Mouse (Mus musculus): ENCODE results near the gene Mark3. TPM values are rescaled to one million over a fixed set of nuclear protein-coding genes. Genes with fewer than 3 reads are reported as not detected.
A peak's percentile ranks its signal among the peaks of the same experiment; 100 is the strongest.
"Not testable (repeated sequence)": the region's sequence is repeated elsewhere in the genome, so short reads cannot be mapped to it uniquely, and the experiment has no call there.

Mark3 gene
- total RNA-seq, 1 experiment from 2014 or later: 75.9 TPM

- not testable (repeated sequence) for ATAC-seq (replicated peaks in 1 of 2; ENCODE audit: insufficient read depth in 1 of 2, low FRiP score in 2 of 2, low TSS enrichment in 1 of 2, low read depth in 1 of 2, poor library complexity in 2 of 2, severe bottlenecking in 2 of 2)
Observed at GRCm38 (mm10) chr12:111555893-111556292, 18.4 kb upstream of the Mark3 start.

- peak; percentile 61 to 63; a peak in 2 of 4 replicates for ATAC-seq (replicated peaks in 1 of 2; ENCODE audit: insufficient read depth in 1 of 2, low FRiP score in 2 of 2, low TSS enrichment in 1 of 2, low read depth in 1 of 2, poor library complexity in 2 of 2, severe bottlenecking in 2 of 2)
Observed at GRCm38 (mm10) chr12:111557538-111557937, 16.8 kb upstream of the Mark3 start.

GRCm38 (mm10) chr12:111558655-111559054 is 15.7 kb upstream of the Mark3 start:
- no peak for ATAC-seq (replicated peaks in 1 of 2; ENCODE audit: insufficient read depth in 1 of 2, low FRiP score in 2 of 2, low TSS enrichment in 1 of 2, low read depth in 1 of 2, poor library complexity in 2 of 2, severe bottlenecking in 2 of 2)

DNA sequence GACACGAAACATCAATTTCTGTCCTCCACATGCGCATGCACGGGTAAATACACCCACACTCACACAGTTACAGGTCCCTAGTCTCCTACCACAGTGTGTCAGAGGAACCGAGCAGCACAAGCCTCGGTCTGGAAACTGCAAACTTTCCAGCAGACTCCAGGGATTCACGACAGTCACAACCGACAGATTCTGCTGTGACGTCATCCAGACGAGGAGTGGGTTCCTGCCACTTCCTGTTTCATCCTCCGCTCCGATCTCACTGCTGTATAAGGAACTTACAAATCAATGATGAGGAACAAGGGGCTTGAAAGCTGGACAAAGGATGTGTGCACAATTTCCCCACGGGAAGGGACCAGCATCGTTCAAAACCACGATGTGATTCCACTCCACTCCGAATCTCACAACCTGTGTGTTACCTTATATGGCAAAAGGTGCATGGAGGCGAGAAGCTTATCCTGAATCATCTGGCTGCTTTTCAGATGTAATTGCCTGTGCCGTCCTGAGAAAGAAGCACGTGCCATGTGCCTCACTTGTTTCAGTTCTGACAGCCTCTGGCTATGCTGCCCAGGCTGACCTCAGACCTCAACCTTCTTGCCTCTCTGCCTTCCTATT is 14.6 kb upstream of the Mark3 start:
- peak; percentile 80 to 84 for ATAC-seq (replicated peaks in 1 of 2; ENCODE audit: insufficient read depth in 1 of 2, low FRiP score in 2 of 2, low TSS enrichment in 1 of 2, low read depth in 1 of 2, poor library complexity in 2 of 2, severe bottlenecking in 2 of 2)

DNA sequence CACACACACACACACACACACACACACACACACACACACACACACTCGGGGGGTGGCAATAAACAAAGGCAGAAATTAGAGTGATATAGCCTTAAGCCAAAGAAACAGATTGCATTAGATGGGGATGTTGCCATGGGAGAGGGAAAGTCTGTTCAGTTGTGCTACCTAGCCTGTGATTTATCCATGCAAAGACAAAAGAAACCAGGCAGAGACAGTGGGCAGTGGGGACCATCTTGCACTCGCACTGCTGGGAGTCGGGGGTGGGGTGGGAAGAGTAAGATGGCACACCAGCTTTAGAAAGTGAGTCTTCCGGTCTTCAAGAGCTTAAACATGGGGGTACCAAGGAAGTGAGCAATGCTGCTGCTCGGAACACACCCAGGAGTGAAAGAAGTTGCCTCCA is 14.0 kb upstream of the Mark3 start:
- no peak for ATAC-seq (replicated peaks in 1 of 2; ENCODE audit: insufficient read depth in 1 of 2, low FRiP score in 2 of 2, low TSS enrichment in 1 of 2, low read depth in 1 of 2, poor library complexity in 2 of 2, severe bottlenecking in 2 of 2)

DNA sequence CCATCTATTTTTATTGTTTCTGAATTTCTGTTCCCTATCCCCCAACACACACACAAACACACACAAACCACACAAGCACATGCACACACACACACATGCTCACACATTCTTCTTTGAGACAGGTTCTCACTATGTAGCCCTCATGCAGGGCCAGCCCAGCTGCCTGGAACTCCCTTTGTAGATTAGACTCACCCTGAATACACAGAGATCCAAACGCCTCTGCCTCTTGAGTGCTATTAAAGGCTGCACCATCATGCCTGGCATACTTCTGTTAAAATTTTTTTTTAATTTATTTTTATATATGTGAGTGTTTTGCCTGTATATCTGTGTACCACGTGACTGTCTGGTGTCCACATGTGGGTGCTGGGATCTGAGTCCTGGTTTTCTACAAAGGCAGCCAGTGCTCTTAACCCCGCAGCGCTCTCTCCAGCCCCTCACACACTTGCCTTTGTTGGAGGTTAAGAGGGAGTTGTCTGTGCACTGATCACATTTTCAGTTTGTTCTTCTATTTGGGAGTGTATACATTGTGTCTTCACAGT is 12.0 kb upstream of the Mark3 start:
- ATAC-seq (replicated peaks in 1 of 2; ENCODE audit: insufficient read depth in 1 of 2, low FRiP score in 2 of 2, low TSS enrichment in 1 of 2, low read depth in 1 of 2, poor library complexity in 2 of 2, severe bottlenecking in 2 of 2): no peak

- no peak for ATAC-seq (replicated peaks in 1 of 2; ENCODE audit: insufficient read depth in 1 of 2, low FRiP score in 2 of 2, low TSS enrichment in 1 of 2, low read depth in 1 of 2, poor library complexity in 2 of 2, severe bottlenecking in 2 of 2)
Observed at GRCm38 (mm10) chr12:111563076-111563629, 11.2 kb upstream of the Mark3 start.

- no peak for ATAC-seq (replicated peaks in 1 of 2; ENCODE audit: insufficient read depth in 1 of 2, low FRiP score in 2 of 2, low TSS enrichment in 1 of 2, low read depth in 1 of 2, poor library complexity in 2 of 2, severe bottlenecking in 2 of 2)
Observed at GRCm38 (mm10) chr12:111565363-111565762, 9.0 kb upstream of the Mark3 start.

- no peak for ATAC-seq (replicated peaks in 1 of 2; ENCODE audit: insufficient read depth in 1 of 2, low FRiP score in 2 of 2, low TSS enrichment in 1 of 2, low read depth in 1 of 2, poor library complexity in 2 of 2, severe bottlenecking in 2 of 2)
Observed at GRCm38 (mm10) chr12:111568836-111569235, 5.5 kb upstream of the Mark3 start.

DNA sequence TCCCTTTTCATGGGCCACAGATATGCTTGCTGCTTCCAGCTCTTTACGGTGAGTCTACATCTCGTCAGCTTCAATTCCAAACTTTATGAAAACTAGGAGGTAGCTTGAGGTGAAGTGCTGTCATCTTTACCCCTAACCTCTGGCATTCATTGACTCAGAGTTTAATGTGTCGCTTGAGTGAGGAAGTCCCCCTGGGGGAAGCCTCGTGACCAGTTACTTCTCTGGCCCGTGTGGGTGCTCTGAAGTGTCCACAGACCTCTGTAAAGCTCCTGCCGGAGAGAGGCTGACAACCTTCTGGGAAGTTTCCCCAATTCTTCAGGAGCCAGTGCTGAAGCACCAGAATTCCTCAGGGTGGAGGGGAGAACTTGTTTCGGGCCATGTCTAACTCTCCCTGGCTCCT is 1.9 kb upstream of the Mark3 start:
- ATAC-seq (replicated peaks in 1 of 2; ENCODE audit: insufficient read depth in 1 of 2, low FRiP score in 2 of 2, low TSS enrichment in 1 of 2, low read depth in 1 of 2, poor library complexity in 2 of 2, severe bottlenecking in 2 of 2): no peak

GRCm38 (mm10) chr12:111573315-111573714 is 1.0 kb upstream of the Mark3 start:
- ATAC-seq (replicated peaks in 1 of 2; ENCODE audit: insufficient read depth in 1 of 2, low FRiP score in 2 of 2, low TSS enrichment in 1 of 2, low read depth in 1 of 2, poor library complexity in 2 of 2, severe bottlenecking in 2 of 2): no peak

- 0 out of 4 replicates have a peak, but pooled peaks of 1 of the 2 experiments have one; percentile 14 for ATAC-seq (replicated peaks in 1 of 2; ENCODE audit: insufficient read depth in 1 of 2, low FRiP score in 2 of 2, low TSS enrichment in 1 of 2, low read depth in 1 of 2, poor library complexity in 2 of 2, severe bottlenecking in 2 of 2)
Observed at GRCm38 (mm10) chr12:111574887-111575838, 840 bp downstream of the Mark3 start.

DNA sequence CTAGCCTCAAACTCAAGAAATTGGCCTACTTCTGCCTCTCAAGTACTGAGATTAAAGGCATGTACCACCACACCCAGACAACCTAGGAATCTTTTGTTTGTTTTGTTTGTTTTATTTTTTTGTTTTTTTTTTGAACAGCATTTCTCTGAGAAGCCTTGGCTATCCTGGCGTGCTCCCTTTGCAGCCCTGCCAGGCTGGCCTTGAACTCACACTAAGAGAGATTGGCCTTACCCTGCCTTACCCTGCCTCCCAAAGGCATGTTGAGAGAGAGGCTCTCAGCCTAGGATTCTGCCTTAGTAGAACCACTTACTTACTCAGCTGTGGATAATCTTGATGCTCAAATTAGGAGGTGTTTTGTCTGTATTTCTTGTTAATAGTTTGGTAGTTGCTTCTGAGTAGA is 8.7 kb downstream of the Mark3 start:
- no peak for ATAC-seq (replicated peaks in 1 of 2; ENCODE audit: insufficient read depth in 1 of 2, low FRiP score in 2 of 2, low TSS enrichment in 1 of 2, low read depth in 1 of 2, poor library complexity in 2 of 2, severe bottlenecking in 2 of 2)

DNA sequence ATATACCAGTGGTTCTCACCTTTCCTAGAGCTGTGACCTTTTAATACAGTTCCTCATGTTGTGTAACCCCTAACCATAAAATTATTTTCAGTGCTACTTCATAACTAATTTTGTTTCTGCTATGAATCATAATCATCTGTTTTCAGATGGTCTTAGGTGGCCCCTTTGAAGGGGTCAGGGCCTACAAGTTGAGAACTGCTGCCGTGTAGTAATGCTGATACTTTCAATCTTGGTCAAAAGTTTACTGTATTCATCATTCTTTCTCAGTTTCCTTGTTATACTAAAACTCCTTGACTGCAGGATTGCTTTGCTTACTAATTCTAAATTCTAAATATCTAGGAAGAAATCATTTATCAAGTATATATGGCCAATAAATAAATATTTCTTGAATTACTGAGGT is 10.1 kb downstream of the Mark3 start:
- ATAC-seq (replicated peaks in 1 of 2; ENCODE audit: insufficient read depth in 1 of 2, low FRiP score in 2 of 2, low TSS enrichment in 1 of 2, low read depth in 1 of 2, poor library complexity in 2 of 2, severe bottlenecking in 2 of 2): no peak

DNA sequence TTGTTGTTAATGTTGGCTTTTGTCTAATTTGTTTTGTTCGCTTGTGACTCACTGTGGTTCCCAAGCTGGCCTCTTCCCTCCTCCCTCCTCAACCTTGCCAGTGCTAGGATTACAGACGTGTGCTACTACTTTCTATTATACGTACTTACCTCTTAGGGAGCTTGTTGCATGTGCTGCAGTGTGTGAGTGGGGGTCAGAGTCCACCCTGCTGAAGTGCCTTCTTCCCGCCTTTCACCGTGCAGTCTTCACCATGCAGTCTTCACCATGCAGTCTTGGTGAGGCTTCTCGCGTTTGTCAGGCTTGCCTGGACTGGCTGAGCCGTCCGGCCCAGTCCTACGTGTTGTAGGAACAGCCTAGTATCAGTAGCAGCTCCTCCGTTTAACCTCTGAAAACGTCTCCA is 12.9 kb downstream of the Mark3 start:
- ATAC-seq (replicated peaks in 1 of 2; ENCODE audit: insufficient read depth in 1 of 2, low FRiP score in 2 of 2, low TSS enrichment in 1 of 2, low read depth in 1 of 2, poor library complexity in 2 of 2, severe bottlenecking in 2 of 2): no peak

- ATAC-seq (replicated peaks in 1 of 2; ENCODE audit: insufficient read depth in 1 of 2, low FRiP score in 2 of 2, low TSS enrichment in 1 of 2, low read depth in 1 of 2, poor library complexity in 2 of 2, severe bottlenecking in 2 of 2): peak; percentile 59 to 71; a peak in 2 of 4 replicates
Observed at GRCm38 (mm10) chr12:111592407-111593021, 18.2 kb downstream of the Mark3 start.

DNA sequence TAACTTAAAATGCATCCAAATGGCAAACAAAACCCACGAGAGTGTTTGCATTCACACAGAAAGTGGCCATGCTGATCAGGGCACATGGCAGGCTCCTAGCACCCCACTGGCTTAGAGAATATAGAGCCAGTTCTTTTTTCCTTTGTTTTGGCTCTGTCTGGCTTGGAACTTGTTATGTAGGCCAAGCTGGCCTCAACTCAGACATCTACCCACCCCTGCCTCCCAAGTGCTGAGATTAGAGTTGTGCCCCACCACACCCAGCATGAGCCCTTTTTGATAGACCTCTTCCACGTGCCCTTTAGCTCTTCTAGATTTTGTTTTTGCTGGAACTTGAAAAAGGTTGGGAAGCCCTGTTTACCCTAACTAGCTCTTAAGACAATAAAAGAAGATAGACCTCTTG is 19.5 kb downstream of the Mark3 start:
- no peak for ATAC-seq (replicated peaks in 1 of 2; ENCODE audit: insufficient read depth in 1 of 2, low FRiP score in 2 of 2, low TSS enrichment in 1 of 2, low read depth in 1 of 2, poor library complexity in 2 of 2, severe bottlenecking in 2 of 2)

DNA sequence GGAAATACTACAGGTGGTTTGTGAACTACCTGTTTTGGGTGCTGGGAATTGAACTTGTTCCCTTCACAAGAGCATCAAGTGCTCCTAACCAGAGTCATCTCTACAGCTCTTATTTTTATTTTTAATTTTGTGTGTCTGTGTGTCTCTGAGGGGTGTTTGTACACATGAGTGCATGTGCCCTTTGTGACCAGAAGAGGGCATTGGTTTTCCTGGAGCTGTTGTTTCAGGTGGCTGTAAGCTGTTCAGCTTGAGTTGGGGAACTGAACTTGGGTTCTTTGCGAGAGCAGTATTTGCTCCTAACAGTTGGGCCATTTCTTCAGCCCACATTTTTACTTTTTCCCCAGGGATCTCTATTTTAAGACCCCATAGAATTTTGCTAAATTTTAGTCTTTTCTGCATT is 23.0 kb downstream of the Mark3 start:
- no peak for ATAC-seq (replicated peaks in 1 of 2; ENCODE audit: insufficient read depth in 1 of 2, low FRiP score in 2 of 2, low TSS enrichment in 1 of 2, low read depth in 1 of 2, poor library complexity in 2 of 2, severe bottlenecking in 2 of 2)

Measured in hematopoietic stem cell, adult 5-6 weeks (primary cell).